Mouse (Mus musculus) layer of hippocampus, postnatal 25 days (tissue): ENCODE results near the gene Tmed2. TPM values are rescaled to one million over a fixed set of nuclear protein-coding genes. Genes with fewer than 3 reads are reported as not detected.
"Not testable (repeated sequence)": the region's sequence is repeated elsewhere in the genome, so short reads cannot be mapped to it uniquely, and the experiment has no call there.

ENCODE experiments used
- DNase-seq, 2 experiments: peaks; one replicate each; pipeline ENCODE4 v3.0.0; 2022; ENCODE audit warnings: mixed read lengths in 2 of 2, low spot score in 1 of 2; ENCODE audit errors: extremely low spot score in 1 of 2
- total RNA-seq, 2 experiments: library from RNA; stranded (reverse); gene quantifications; 2 replicates each; pipeline ENCODE4 v1.2.3; 2021

The Tmed2 gene
- total RNA-seq, result 100 to 1,000 TPM in 1 of 2 experiments, 10 to 100 TPM in 1; 90.0 to 104 TPM

DNA sequence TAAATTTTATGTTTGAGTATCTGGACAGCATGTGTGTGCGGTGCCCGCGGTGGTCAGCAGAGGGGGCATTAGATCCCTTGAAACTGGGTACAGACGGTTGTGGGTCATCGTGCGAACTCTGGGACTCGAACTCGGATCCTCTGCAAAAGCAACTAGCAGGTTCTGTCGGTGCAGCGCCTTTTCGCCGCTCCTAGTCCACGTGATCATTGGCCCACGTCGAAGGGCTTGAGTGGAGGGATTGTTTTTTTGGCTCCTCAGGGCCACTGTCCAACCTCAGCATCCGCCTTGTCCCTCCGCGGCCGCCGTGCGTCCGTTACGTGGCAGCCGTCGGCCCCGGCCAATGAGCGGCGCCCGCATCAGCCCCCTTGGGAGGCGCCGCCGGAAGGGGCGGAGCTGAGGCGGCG is at the start of gene Tmed2:
Gene Tmed2 (plus strand): TSS at position 313 of the 404 bp plus-strand sequence.
- DNase-seq, result peak; percentile 86 to 90

GRCm38 (mm10) chr5:124491732-124492131 is 48.8 kb upstream of the Tmed2 start:
- DNase-seq, result no peak

GRCm38 (mm10) chr5:124492618-124493017 is 47.9 kb upstream of the Tmed2 start:
- no peak for DNase-seq

GRCm38 (mm10) chr5:124493455-124493854 is 47.0 kb upstream of the Tmed2 start:
- no peak for DNase-seq

DNA sequence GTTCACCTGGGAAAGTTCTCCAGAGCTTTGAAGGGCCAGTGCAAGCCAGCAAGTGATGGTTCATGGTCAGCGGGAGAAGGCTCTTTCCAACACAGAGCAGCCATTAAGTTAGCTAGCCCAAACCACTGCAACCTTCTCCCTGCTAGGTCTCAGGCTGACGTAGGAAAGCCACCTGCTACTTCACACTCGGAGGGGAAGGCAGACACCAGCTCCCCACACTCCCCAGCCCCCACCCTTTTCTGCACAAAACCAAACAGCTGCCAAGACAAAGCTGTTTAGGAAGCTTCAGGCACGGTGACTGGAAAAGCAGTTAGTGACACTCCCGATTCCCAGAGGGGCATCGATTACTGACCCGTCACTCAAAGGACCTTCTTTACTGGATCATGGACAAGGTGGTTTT is 44.9 kb upstream of the Tmed2 start:
- no peak for DNase-seq

GRCm38 (mm10) chr5:124496614-124497514 is 43.6 kb upstream of the Tmed2 start:
- DNase-seq, result no peak

GRCm38 (mm10) chr5:124498221-124498876 is 42.1 kb upstream of the Tmed2 start:
- no peak for DNase-seq

GRCm38 (mm10) chr5:124499001-124499400 is 41.5 kb upstream of the Tmed2 start:
- DNase-seq, result no peak

GRCm38 (mm10) chr5:124500037-124500436 is 40.5 kb upstream of the Tmed2 start:
- DNase-seq, result not testable (repeated sequence)

GRCm38 (mm10) chr5:124500573-124500972 is 39.9 kb upstream of the Tmed2 start:
- no peak for DNase-seq

- DNase-seq, result no peak
Observed at GRCm38 (mm10) chr5:124501541-124501940, 39.0 kb upstream of the Tmed2 start.

- DNase-seq, result peak; percentile 49 to 64
Observed at GRCm38 (mm10) chr5:124503742-124504141, 36.8 kb upstream of the Tmed2 start.

DNA sequence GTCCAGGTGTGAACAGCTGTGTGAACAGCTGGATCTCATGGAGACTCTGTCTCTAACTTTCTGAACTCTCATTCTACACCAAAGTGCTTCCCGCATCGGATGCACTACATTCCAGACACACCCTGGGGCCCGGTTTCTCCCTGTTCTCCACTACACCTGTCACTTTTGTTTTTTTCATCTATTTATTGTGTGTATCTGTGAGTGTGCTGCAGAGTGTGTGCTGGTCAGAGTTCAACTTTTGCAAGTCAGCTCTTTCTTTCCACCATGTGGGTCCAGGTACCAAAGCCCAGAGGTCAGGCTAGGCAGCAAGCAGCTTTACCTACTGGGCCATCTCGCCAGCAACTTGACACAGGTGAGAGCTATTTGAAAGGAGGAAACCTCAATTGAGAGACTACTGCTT is 35.3 kb upstream of the Tmed2 start:
- DNase-seq, result no peak

- DNase-seq, result no peak
Observed at GRCm38 (mm10) chr5:124506731-124507359, 33.6 kb upstream of the Tmed2 start.

- no peak for DNase-seq
Observed at GRCm38 (mm10) chr5:124509200-124509599, 31.3 kb upstream of the Tmed2 start.

DNA sequence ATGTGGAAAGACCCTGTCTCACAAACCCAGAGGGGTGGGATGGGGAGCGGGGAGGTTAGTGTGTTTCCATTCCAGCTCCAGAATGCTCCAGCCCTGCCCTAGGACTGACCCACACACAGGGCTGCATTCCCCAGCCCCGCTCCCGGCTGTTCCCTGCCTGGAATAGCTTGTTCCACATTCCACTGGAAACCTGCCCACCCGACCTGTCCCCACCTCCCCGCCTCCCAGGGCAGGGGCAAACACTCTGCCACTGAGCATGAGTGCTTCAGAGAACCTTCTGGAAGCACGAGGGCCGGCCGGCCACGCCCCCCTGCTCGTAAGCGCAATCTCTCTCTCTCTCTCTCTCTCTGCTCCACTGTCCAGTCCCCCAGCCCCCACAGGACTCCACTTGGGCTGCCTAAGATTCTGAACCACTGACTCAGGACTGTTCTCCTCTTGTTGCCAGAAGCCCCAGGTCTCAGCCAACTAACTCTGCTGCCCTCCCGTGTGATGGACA is 30.7 kb upstream of the Tmed2 start:
- no peak for DNase-seq

DNA sequence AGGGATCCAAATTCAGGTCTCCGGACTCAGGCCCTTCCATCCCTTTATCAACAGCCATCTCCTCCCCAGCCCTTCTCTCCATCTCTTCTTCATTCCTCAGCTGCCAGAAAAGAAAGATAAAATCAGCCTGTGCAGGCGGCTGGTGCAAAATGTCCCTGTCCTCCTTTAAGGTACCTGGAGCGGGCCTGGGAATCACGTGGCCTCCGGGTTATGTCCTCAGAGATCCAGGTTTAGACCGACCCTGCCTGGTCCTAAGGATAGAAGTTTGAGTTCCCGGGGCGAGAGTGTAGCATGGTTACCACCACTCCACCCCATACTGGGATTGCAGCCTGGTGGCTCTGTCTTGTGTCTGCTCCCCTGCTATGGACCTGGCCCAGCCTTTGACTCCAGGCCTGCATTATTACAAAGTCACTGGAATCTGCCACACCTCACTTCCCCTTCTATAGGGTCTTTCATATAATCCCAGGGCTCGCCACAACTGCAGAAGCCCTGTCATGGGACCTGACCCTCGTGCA is 29.9 kb upstream of the Tmed2 start:
- DNase-seq, result no peak

DNA sequence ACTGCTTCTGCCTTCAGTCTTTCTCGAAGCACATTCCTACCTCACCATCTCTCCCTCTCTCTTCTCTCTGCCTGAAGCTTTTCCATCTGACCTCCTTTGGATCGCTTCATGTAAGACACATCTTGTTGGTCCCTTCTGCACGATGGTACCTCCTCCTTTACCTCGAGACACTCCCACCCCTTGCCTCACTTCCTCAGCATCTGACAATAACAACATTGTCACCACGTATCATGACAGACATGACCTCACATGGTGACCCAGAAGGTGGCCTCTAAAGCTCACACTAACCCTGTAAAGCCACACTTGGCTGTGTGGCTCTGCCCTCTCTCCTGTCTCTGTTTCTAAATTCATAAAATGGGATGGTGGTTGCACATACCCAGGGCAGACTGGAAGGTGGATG is 24.7 kb upstream of the Tmed2 start:
- no peak for DNase-seq

- DNase-seq, result peak; percentile 46 to 49
Observed at GRCm38 (mm10) chr5:124518648-124519047, 21.8 kb upstream of the Tmed2 start.

DNA sequence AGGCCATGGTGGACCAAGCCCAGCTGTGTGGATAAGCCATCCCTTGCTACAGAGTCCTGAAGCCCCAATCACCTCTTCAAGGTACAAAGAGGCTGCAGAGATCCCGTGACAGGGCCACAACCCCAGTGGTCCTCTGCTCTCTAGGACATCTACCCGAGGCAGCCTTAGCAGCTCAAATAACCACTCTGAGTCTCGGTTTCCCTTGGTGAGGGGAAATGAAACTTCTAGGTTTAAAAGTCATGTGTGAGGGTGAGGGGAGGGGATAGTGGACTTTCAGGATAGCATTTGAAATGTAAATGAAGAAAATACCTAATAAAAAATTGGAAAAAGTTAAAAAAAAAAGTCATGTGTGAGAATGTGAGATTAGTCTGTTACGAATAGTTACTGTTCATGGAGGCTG is 18.9 kb upstream of the Tmed2 start:
- DNase-seq, result no peak

DNA sequence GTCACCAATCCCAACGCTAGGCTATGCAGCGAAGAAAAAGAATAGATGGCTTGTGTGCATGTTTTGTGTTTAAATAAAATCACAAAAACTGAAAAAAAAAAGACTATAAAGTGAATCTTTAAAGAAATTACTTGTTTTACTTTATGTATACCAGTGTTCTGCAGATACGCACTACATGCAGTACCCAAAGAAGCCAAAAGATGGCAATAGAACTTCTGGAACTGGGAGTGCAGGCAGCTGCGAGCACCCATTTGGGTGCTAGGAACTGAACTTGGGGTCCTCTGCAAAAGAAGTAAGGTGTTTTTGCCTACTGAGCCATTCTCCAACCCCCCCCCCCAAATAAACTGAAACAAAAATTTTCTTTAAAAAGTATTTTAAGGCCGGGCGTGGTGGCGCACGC is 17.5 kb upstream of the Tmed2 start:
- no peak for DNase-seq
